Mouse (Mus musculus): ENCODE data around the gene Col18a1. TPM values are rescaled to one million over a fixed set of nuclear protein-coding genes. Genes with fewer than 3 reads are reported as not detected.
A peak's percentile ranks its signal among the peaks of the same experiment; 100 is the strongest.

The Col18a1 gene
- total and polyA plus RNA-seq, 2 experiments from 2014 or later = 20.0 to 47.5 TPM

GRCm38 (mm10) chr10:77116537-77117455 is 49.6 kb downstream of the Col18a1 start:
- TF ChIP-seq CTCF (IDR thresholded peaks at IDR 0.05; ENCODE audit: low read depth) = no peak
- Histone ChIP-seq H3K4me3 (ENCODE audit: low read length) (no peak overlapping the region), H3K9ac (replicated peaks; ENCODE audit: low read length) (no peak overlapping the region), H3K27ac (no peak overlapping the region), H3K4me2 (ENCODE audit: low read depth, low read length) (no peak overlapping the region), H3K9me3 (ENCODE audit: low read length) (no peaks in the 10 kb centered on the region), H3K4me1 (ENCODE audit: insufficient read depth, low read length) (no peaks in the 10 kb centered on the region), H3K27me3 (ENCODE audit: insufficient read depth, low read length) (no peaks in the 10 kb centered on the region), H3K36me3 (ENCODE audit: insufficient read depth, low read length) (no peaks in the 10 kb centered on the region)
- 19% methylated on average over 4 of the region's 4 CpGs for WGBS
- DNase-seq (ENCODE audit: low spot score) = peak; percentile 27
- peak; percentile 66; the same call in 1 of the 2 replicates for ATAC-seq

DNA sequence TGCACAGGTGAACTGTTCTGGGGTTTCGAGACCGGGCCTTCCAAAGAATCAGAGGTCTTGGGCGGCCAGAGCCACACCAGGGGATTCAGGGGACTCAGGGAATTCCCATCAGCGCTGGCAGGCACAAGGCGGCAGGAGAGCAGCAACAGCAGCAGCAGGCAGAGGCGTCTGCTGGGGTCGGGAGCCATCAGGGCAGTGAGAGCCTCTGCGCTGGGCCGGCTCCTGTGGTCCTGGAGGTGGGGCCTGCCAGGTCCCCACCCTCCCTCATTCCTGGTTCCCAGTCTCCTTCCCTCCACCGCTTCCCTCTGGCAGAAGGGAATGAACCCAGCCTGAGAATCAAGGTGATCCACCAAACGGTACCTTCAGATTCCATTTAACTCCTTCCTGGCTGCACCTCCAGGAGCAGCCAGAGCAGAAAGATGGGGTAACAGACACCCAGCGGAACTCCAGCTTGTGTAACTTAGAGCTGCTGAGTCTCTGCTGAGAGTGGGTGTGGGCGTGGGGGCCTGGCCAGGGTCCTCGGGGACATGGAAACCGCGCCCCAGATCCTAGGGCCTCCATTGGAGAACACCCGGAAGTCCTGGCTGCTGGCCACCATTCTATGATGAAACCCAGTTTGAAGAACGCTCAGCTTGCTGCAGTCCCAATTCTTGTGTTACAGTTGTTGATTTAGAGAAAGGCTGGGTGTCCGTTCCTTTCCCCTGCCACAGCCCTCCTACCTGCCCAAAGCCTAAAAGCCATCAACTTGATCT is 52.7 kb downstream of the Col18a1 start:
- no peak for DNase-seq (ENCODE audit: low spot score)
- Histone ChIP-seq H3K27me3 (ENCODE audit: insufficient read depth, low read length) (no peaks in the 10 kb centered on the region), H3K9me3 (ENCODE audit: low read length) (no peaks in the 10 kb centered on the region)

GRCm38 (mm10) chr10:77111550-77112249 is 54.6 kb downstream of the Col18a1 start:
- ATAC-seq (no peak), DNase-seq (ENCODE audit: low spot score) (no peak)
- H3K9me3 ChIP-seq (ENCODE audit: low read length) = no peaks in the 10 kb centered on the region
- no peak overlapping the region for H3K27ac ChIP-seq
- no peak overlapping the region for H3K4me2 ChIP-seq (ENCODE audit: low read depth, low read length)
- H3K4me3 ChIP-seq (ENCODE audit: low read length) = no peak overlapping the region
- no peaks in the 10 kb centered on the region for H3K4me1 ChIP-seq (ENCODE audit: insufficient read depth, low read length)
- no peak for TF ChIP-seq CTCF (IDR thresholded peaks at IDR 0.05; ENCODE audit: low read depth)
- no peaks in the 10 kb centered on the region for H3K36me3 ChIP-seq (ENCODE audit: insufficient read depth, low read length)
- no peak overlapping the region for H3K9ac ChIP-seq (replicated peaks; ENCODE audit: low read length)
- no peaks in the 10 kb centered on the region for H3K27me3 ChIP-seq (ENCODE audit: insufficient read depth, low read length)
- 84% methylated on average over 4 of the region's 4 CpGs for WGBS

More for the DNA sequence above, 52.7 kb downstream of the Col18a1 start:
- 64% methylated on average over 19 of the region's 19 CpGs for WGBS
- no peak overlapping the region for H3K9ac ChIP-seq (replicated peaks; ENCODE audit: low read length)
- H3K4me3 ChIP-seq (ENCODE audit: low read length) = no peak overlapping the region
- no peak overlapping the region for H3K4me2 ChIP-seq (ENCODE audit: low read depth, low read length)
- no peaks in the 10 kb centered on the region for H3K4me1 ChIP-seq (ENCODE audit: insufficient read depth, low read length)
- no peaks in the 10 kb centered on the region for H3K36me3 ChIP-seq (ENCODE audit: insufficient read depth, low read length)
- H3K27ac ChIP-seq = no peak overlapping the region
- no peak for TF ChIP-seq CTCF (IDR thresholded peaks at IDR 0.05; ENCODE audit: low read depth)
- ATAC-seq = no peak

DNA sequence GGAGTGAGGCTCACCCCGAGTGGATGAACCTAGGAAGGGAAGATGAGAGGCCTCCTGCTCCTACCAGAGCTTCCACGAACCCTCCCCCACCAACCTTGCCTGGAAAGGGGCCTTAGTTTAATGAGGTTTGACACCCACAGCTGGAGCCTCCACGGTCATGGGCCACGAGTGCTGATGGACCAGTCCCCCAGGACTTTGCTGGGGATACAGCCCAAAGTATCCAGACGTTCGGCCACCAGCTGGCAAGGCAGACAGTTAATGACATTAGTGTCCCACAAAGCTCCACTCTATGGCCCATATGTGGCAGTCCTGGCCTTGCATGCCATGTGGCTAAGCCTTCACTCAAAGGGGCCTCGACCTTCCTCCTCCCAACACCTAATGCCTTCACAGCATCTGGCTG is 55.5 kb downstream of the Col18a1 start:
- Histone ChIP-seq H3K9ac (replicated peaks; ENCODE audit: low read length) (no peak overlapping the region), H3K27me3 (ENCODE audit: insufficient read depth, low read length) (no peaks in the 10 kb centered on the region), H3K27ac (no peak overlapping the region), H3K36me3 (ENCODE audit: insufficient read depth, low read length) (no peaks in the 10 kb centered on the region), H3K9me3 (ENCODE audit: low read length) (no peaks in the 10 kb centered on the region), H3K4me1 (ENCODE audit: insufficient read depth, low read length) (no peaks in the 10 kb centered on the region), H3K4me3 (ENCODE audit: low read length) (no peak overlapping the region), H3K4me2 (ENCODE audit: low read depth, low read length) (no peak overlapping the region)
- 72% methylated on average over 7 of the region's 7 CpGs for WGBS
- DNase-seq (ENCODE audit: low spot score) = no peak
- TF ChIP-seq CTCF (IDR thresholded peaks at IDR 0.05; ENCODE audit: low read depth) = no peak
- no peak for ATAC-seq

GRCm38 (mm10) chr10:77110010-77110409 is 56.3 kb downstream of the Col18a1 start:
- Histone ChIP-seq H3K9ac (replicated peaks; ENCODE audit: low read length) (no peak overlapping the region), H3K36me3 (ENCODE audit: insufficient read depth, low read length) (no peaks in the 10 kb centered on the region), H3K27me3 (ENCODE audit: insufficient read depth, low read length) (no peaks in the 10 kb centered on the region), H3K9me3 (ENCODE audit: low read length) (no peaks in the 10 kb centered on the region), H3K4me1 (ENCODE audit: insufficient read depth, low read length) (no peaks in the 10 kb centered on the region), H3K4me3 (ENCODE audit: low read length) (no peak overlapping the region), H3K27ac (no peak overlapping the region), H3K4me2 (ENCODE audit: low read depth, low read length) (no peak overlapping the region)
- no peak for TF ChIP-seq CTCF (IDR thresholded peaks at IDR 0.05; ENCODE audit: low read depth)
- no peak for DNase-seq (ENCODE audit: low spot score)
- WGBS = 84% methylated on average over 9 of the region's 9 CpGs
- no peak for ATAC-seq

GRCm38 (mm10) chr10:77108106-77108505 is 58.2 kb downstream of the Col18a1 start:
- H3K4me2 ChIP-seq (ENCODE audit: low read depth, low read length) = no peak overlapping the region

More at GRCm38 (mm10) chr10:77108106-77108505, 58.2 kb downstream of the Col18a1 start:
- ATAC-seq (no peak), DNase-seq (ENCODE audit: low spot score) (no peak)
- Histone ChIP-seq H3K9ac (replicated peaks; ENCODE audit: low read length) (no peak overlapping the region), H3K27ac (no peak overlapping the region), H3K4me3 (ENCODE audit: low read length) (no peak overlapping the region), H3K9me3 (ENCODE audit: low read length) (no peaks in the 10 kb centered on the region), H3K36me3 (ENCODE audit: insufficient read depth, low read length) (no peaks in the 10 kb centered on the region), H3K4me1 (ENCODE audit: insufficient read depth, low read length) (no peaks in the 10 kb centered on the region), H3K27me3 (ENCODE audit: insufficient read depth, low read length) (no peaks in the 10 kb centered on the region)
- no peak for TF ChIP-seq CTCF (IDR thresholded peaks at IDR 0.05; ENCODE audit: low read depth)
- WGBS = 78% methylated on average over 3 of the region's 4 CpGs
